Mouse (Mus musculus) large intestine, adult 2 months (tissue): ENCODE results near the gene Glmp. TPM values are rescaled to one million over a fixed set of nuclear protein-coding genes. Genes with fewer than 3 reads are reported as not detected.
"Not testable (repeated sequence)": the region's sequence is repeated elsewhere in the genome, so short reads cannot be mapped to it uniquely, and the experiment has no call there.

Experiments
- DNase-seq: peaks from one replicate; pipeline ENCODE4 v3.0.0-alpha.2; 2012; ENCODE audit warnings: low read depth, low spot score
- WGBS: fragments of 180-500 bp; shearing (Covaris S2); methylation state at CpG from one replicate; pipeline ENCODE4 v1.1.7; 2018; 5-methylcytosine and 5-hydroxymethylcytosine counted together
- polyA plus RNA-seq: library from polyadenylated mRNA; depleted of rRNA; stranded (reverse); fragments of >200 nt; gene quantifications from 2 replicates; pipeline ENCODE4 v1.2.3, GENCODE M21; 2012; rRNA removed

The Glmp gene
- polyA plus RNA-seq, 1 experiment: 194 TPM

DNA sequence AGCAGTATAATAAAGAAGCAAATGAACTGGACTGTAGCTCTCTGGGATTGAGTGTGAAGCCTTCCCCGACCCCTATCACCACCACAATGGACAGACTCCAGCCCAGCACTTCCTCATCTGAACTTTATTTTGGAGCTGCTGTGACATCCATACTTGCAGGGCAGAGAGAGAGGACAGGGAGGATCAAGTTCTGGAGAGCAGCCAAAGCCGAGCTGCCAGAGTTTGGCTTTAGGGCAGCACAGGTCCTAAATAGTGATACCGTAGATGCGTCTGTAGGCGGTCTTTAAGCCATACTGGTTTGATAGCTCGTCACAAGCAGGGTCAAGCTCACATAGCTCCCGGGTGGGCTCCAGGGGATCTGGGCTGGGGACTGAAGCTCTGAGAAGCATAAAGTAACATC lies 43.7 kb downstream of the Glmp start:
- 89% methylated on average over 7 of the region's 7 CpGs for WGBS
- DNase-seq: not testable (repeated sequence)

DNA sequence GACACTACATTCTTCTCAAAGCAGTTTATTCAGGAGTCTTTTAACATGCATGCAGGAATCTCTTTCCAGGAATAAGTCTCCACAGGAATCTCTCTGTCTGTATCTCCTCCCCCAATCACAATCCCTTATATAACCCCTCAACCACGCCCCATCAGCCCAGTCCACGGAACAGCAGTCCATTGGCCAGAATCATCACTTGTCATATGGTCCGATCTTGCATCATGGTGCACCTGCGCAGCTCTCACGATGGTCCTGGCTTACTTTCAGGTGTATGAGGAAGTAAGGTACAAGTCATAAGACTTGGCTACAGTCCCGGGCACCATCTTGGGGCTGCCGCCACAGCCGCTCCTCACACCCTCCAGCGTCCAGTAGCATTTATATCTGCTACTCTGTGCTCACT lies 47.8 kb downstream of the Glmp start, which contains the start of gene Bglap3:
Bglap3 (minus strand) TSS at position 101 of the 400 bp plus-strand sequence.
- WGBS: 71% methylated on average over 9 of the region's 9 CpGs
- not testable (repeated sequence) for DNase-seq

DNA sequence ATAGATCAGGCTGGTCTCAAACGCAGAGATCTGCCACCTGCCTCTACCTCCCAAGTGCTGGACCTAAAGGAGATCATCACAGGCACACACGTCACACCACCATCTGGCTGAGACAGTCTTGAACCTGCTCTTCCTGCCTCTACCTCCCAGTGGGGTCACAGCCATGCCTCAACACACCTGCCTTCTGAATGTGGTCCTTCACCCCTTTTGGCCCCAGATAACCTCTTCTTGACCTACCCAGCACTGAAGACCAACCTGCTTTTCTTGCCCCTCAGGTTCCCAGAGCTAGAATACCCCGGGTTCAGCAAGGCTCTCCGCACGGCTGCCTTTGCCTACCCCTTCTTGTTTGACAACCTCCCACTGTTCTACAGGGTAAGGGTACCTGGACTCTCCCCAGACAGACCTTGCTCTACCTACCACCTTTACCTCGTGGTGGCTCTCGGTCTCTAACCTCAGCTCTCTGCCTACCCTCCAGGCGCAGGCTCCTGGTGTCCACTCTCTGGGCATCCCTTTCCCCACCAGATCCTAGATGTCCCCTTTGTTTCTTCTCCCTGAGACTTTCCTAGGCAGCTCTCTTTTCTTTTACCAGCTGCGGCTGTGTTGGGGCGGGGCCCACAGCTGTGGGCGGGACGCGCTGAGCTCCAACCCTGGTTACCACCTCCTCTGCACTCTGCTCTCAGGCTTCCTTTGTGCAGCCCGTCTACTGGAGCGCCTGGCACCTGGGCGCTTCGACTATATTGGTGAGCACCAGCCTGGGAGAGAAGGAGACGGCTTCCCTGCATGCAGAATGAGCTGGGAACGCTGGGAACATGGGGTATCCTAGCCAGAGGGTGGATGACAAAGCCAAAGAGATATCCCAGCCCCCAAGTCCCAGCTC lies 51.2 kb downstream of the Glmp start:
- WGBS: 13% methylated on average over 19 of the region's 19 CpGs
- DNase-seq: peak; percentile 21

DNA sequence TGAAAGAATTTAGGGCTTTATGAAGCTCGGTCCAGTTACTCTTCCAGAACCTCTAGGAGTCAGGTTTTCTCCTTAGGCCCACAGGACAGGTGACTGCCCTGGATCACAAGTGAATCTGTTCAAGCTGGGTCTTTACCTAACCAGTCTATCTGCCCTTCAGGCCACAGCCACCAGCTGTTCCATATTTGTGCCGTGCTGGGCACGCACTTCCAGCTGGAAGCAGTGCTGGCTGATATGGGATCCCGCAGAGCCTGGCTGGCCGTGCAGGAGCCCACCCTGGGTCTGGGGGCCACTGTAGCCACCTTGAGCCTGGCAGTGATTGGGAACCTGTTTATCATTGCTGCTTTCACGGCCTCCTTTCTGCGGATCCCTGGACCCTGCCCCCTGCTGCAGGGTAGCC lies 51.8 kb downstream of the Glmp start:
- not testable (repeated sequence) for DNase-seq
- 40% methylated on average over 6 of the region's 7 CpGs for WGBS

DNA sequence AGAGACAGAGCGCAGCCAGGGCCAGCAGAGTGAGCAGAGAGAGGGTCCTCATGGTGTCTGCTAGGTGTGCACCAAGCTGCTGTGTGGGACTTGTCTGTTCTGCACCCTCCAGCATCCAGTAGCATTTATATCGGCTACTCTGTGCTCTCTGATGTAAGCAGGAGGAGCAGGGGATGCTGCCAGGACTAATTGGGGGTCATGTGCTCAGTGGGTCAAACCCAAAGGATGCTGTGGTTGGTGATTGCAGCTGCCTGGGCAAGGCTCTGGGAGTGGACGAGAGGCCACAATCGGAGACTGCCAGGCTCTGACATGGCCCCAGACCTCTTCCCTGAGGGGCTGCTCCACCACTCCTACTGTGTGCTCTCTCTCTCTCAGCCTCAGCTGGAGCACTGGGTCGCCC lies 53.8 kb downstream of the Glmp start, which contains the start of gene Bglap2:
Bglap2 (minus strand) TSS at position 101 of the 400 bp plus-strand sequence.
- not testable (repeated sequence) for DNase-seq
- WGBS: 81% methylated on average over 5 of the region's 5 CpGs

Other genes starting within 250 kb of the Glmp start
- gene Ttc24, start 246.7 kb upstream of the Glmp start, polyA plus RNA-seq: not detected in 2 replicates
- 14.3 and 18.7 TPM in 2 replicates for gene Iqgap3, start 243.1 kb upstream of the Glmp start, polyA plus RNA-seq
- gene Mef2d, start 182.7 kb upstream of the Glmp start, polyA plus RNA-seq: 26.1 and 40.8 TPM in 2 replicates
- 32.9 and 50.2 TPM in 2 replicates for gene Rhbg, start 70.3 kb upstream of the Glmp start, polyA plus RNA-seq
- gene Gm38392, start 37.8 kb upstream of the Glmp start, polyA plus RNA-seq: 0.30 TPM in 1 of 2 replicates, not detected in the other
- gene Tsacc, start 28.0 kb upstream of the Glmp start, polyA plus RNA-seq: 2.4 and 3.1 TPM in 2 replicates
- 159 and 172 TPM in 2 replicates for gene Cct3, start 27.9 kb upstream of the Glmp start, polyA plus RNA-seq
- gene Tmem79, start 11.1 kb downstream of the Glmp start, polyA plus RNA-seq: 30.3 and 41.6 TPM in 2 replicates
- 50.2 and 69.8 TPM in 2 replicates for gene Smg5, start 11.2 kb downstream of the Glmp start, polyA plus RNA-seq
- gene Paqr6, start 39.6 kb downstream of the Glmp start, polyA plus RNA-seq: 2.4 and 3.2 TPM in 2 replicates
- gene Bglap3, start 47.7 kb downstream of the Glmp start, polyA plus RNA-seq: 2.5 and 5.6 TPM in 2 replicates
- gene Bglap2, start 53.7 kb downstream of the Glmp start, polyA plus RNA-seq: 0.36 and 0.58 TPM in 2 replicates
- gene Bglap, start 59.4 kb downstream of the Glmp start, polyA plus RNA-seq: 1.5 TPM in 1 of 2 replicates, not detected in the other
- 67.4 and 70.5 TPM in 2 replicates for gene Pmf1, start 85.3 kb downstream of the Glmp start, polyA plus RNA-seq
- gene Slc25a44, start 100.1 kb downstream of the Glmp start, polyA plus RNA-seq: 32.0 and 47.7 TPM in 2 replicates
- gene Sema4a, start 136.2 kb downstream of the Glmp start, polyA plus RNA-seq: 221 and 227 TPM in 2 replicates
- 90.6 and 165 TPM in 2 replicates for gene Lmna, start 184.9 kb downstream of the Glmp start, polyA plus RNA-seq
- 0.63 and 0.89 TPM in 2 replicates for gene Mex3a, start 207.4 kb downstream of the Glmp start, polyA plus RNA-seq
- gene Rab25, start 223.3 kb downstream of the Glmp start, polyA plus RNA-seq: 236 and 238 TPM in 2 replicates
- 148 and 165 TPM in 2 replicates for gene Lamtor2, start 228.1 kb downstream of the Glmp start, polyA plus RNA-seq
- gene Ubqln4, start 228.7 kb downstream of the Glmp start, polyA plus RNA-seq: 41.2 and 50.6 TPM in 2 replicates